Comparison of ENCODE assay signal across 31 mouse cellular contexts in the genomic region with DNA sequence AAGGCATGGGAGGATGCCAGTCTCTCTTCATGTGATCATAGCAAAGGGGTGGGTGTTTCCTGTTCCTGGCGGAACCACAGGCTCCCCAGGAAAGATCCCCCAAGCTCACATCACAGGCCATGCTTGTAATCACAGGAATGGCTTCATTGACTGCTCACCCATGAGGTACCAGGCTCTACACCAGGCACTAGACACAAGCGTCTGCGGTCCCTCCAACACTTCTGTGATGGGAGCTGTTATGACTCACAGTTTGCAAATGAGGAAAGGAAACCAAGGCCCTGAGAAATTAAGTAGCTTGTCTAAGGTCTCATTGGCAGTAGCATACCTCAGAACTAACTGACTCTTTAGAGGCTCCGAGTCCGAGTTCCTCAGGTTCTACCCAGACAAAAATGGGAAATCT. TPM values are rescaled to one million over a fixed set of nuclear protein-coding genes. Genes with fewer than 3 reads are reported as not detected.
A peak's percentile ranks its signal among the peaks of the same experiment; 100 is the strongest.
DNase-seq lines count a peak whose midpoint lies in the region; ATAC-seq and TF ChIP-seq lines count a peak whose summit lies in the region.
"Had no signal": no experiment of that assay in that cellular context is flagged by ENCODE, and none has a peak within 500 bp of the region (broad histone marks: within the 10 kb centered on the region; RNA-seq: fewer than 3 reads in every experiment).

No protein-coding gene starts in this region.

- WGBS in lung, postnatal 0 days, result 79% methylated on average over 5 of the region's 5 CpGs

- H3K4me2 ChIP-seq in lung, postnatal 0 days (replicated peaks; ENCODE audit: low read depth, low read length), result no peak overlapping the region
- H3K4me2 ChIP-seq: heart, embryonic 11.5 days; hindbrain, embryonic 12.5 days; hindbrain, embryonic 15.5 days had no signal

- no peak for TF ChIP-seq EP300 in lung, postnatal 0 days (IDR thresholded peaks at IDR 0.05)

- H3K27ac ChIP-seq in lung, postnatal 0 days (ENCODE audit: low read length), result no peak overlapping the region
- H3K27ac ChIP-seq: gastrocnemius, adult 2 months; heart, adult 2 months; hindbrain, embryonic 12.5 days; hindbrain, embryonic 15.5 days had no signal

- no peaks in the 10 kb centered on the region for H3K9me3 ChIP-seq in lung, postnatal 0 days (ENCODE audit: low read length)
- H3K9me3 ChIP-seq: hindbrain, embryonic 12.5 days; hindbrain, embryonic 15.5 days had no signal

- no peaks in the 10 kb centered on the region for H3K27me3 ChIP-seq in lung, postnatal 0 days (replicated peaks; ENCODE audit: insufficient read depth, low read length)
- H3K27me3 ChIP-seq: hindbrain, embryonic 12.5 days; hindbrain, embryonic 15.5 days had no signal

- DNase-seq in lung, postnatal 0 days (ENCODE audit: low spot score), result peak; percentile 15
- DNase-seq in lung, adult 18-20 months, result no peak
- peak; percentile 21 for DNase-seq in brain, adult 2 months (ENCODE audit: low read depth, low spot score)
- no peak for DNase-seq in spleen, adult 12 weeks (ENCODE audit: low spot score)
- DNase-seq in thymus, postnatal 10 days (ENCODE audit: low spot score in 2 of 2), result no peak
- DNase-seq in gastrocnemius, postnatal 25 days, result no peak
- DNase-seq in heart, adult 9 months (ENCODE audit: low spot score in 2 of 2), result no peak
- DNase-seq: adrenal gland, postnatal 10 days; adrenal gland, postnatal 36 days; B cell, adult 2 months; cerebellum, adult 11 months; cerebellum, adult 2 months; cerebellum, adult 9-11 months; cerebellum, postnatal 25 days; embryo, embryonic 11 days; forebrain, postnatal 0 days; gastrocnemius, adult 2 months; gastrocnemius, postnatal 14 days; heart, adult 2 months had no signal

- H3K4me1 ChIP-seq in lung, postnatal 0 days (ENCODE audit: insufficient read depth, low read depth, low read length), result no peaks in the 10 kb centered on the region

- no peaks in the 10 kb centered on the region for H3K36me3 ChIP-seq in lung, postnatal 0 days (ENCODE audit: insufficient read depth, low read length)
- H3K36me3 ChIP-seq: hindbrain, embryonic 12.5 days; hindbrain, embryonic 15.5 days had no signal

- no peak for TF ChIP-seq CTCF in lung, postnatal 0 days (IDR thresholded peaks at IDR 0.05)

- H3K9ac ChIP-seq in lung, postnatal 0 days (replicated peaks; ENCODE audit: low read depth), result no peak overlapping the region
- H3K9ac ChIP-seq: forebrain, postnatal 0 days; hindbrain, embryonic 12.5 days; hindbrain, embryonic 15.5 days had no signal

- H3K4me3 ChIP-seq in lung, postnatal 0 days (ENCODE audit: low read depth, low read length), result no peak overlapping the region
- H3K4me3 ChIP-seq: gastrocnemius, adult 2 months; heart, adult 2 months; hindbrain, embryonic 12.5 days; hindbrain, embryonic 15.5 days had no signal

- no peak for ATAC-seq in lung, postnatal 0 days
- peak; percentile 91 for ATAC-seq in granulocyte monocyte progenitor cell, adult 5-6 weeks (replicated peaks; ENCODE audit: poor library complexity, severe bottlenecking)
- ATAC-seq: forebrain, embryonic 14.5 days; forebrain, postnatal 0 days had no signal

RNA-seq across cellular contexts. Expression of gene Orm1, which starts 55.9 kb away (rescaled TPM):
- polyA plus RNA-seq in lung, postnatal 0 days (2015; fragmentation: Nextera tagmentation; extraction: Ambion mirVana), result 4.0 and 5.7 TPM in 2 replicates
- total RNA-seq in granulocyte monocyte progenitor cell, adult 5-6 weeks (2014; fragmentation: Nextera tagmentation), result not detected in 2 replicates
- total RNA-seq in granulocyte monocyte progenitor cell, adult 5-6 weeks (2017), result 1.3 and 3.2 TPM in 2 replicates
- total RNA-seq in gastrocnemius, postnatal 25 days (2021), result 10 to 100 TPM in 1 of 2 experiments, under 1 TPM in 1; 0.38 to 13.6 TPM
- total RNA-seq: forebrain, postnatal 0 days; gastrocnemius, postnatal 14 days; MEL had no signal
- polyA plus RNA-seq: cerebellum, adult 2 months; cortical plate, adult 2 months; embryonic facial prominence, embryonic 11.5 days; forebrain, embryonic 11.5 days; forebrain, embryonic 14.5 days; forebrain, postnatal 0 days; heart, embryonic 11.5 days; heart, embryonic 14.5 days; heart, postnatal 0 days; hindbrain, embryonic 12.5 days; hindbrain, embryonic 15.5 days; intestine, embryonic 14.5 days had no signal

Comparison
In these comparisons a context has a peak if more than half of its experiments do, and no peak if none do; other contexts are left out.
1. DNase-seq: peak in lung, postnatal 0 days (single experiment) and brain, adult 2 months (single experiment); none in lung, adult 18-20 months (0 of 2), spleen, adult 12 weeks (single experiment), thymus, postnatal 10 days (0 of 2), gastrocnemius, postnatal 25 days (single experiment) and heart, adult 9 months (0 of 2).